Mouse (Mus musculus) frontal cortex, postnatal 25 days (tissue): ENCODE measurements around the gene Bank1.
A peak's percentile ranks its signal among the peaks of the same experiment; 100 is the strongest.

ENCODE experiments used
- DNase-seq, 2 experiments: peaks; one replicate each; pipeline ENCODE4 v3.0.0; 2022; ENCODE audit warnings: low spot score in 2 of 2

Gene Bank1

GRCm38 (mm10) chr3:136254713-136255112, 71.2 kb downstream of the Bank1 start:
- DNase-seq, result no peak

GRCm38 (mm10) chr3:136252820-136253219, 73.0 kb downstream of the Bank1 start:
- no peak for DNase-seq

- no peak for DNase-seq
These were observed 74.3 kb downstream of the Bank1 start for GRCm38 (mm10) chr3:136251578-136251977.

- no peak for DNase-seq
These were observed 78.5 kb downstream of the Bank1 start for GRCm38 (mm10) chr3:136247331-136247730.

- no peak for DNase-seq
These were observed 80.9 kb downstream of the Bank1 start for GRCm38 (mm10) chr3:136244931-136245330.

- DNase-seq, result no peak
These were observed 87.1 kb downstream of the Bank1 start for GRCm38 (mm10) chr3:136238790-136239189.

GRCm38 (mm10) chr3:136233507-136233906, 92.4 kb downstream of the Bank1 start:
- no peak for DNase-seq

- DNase-seq, result no peak
These were observed 95.2 kb downstream of the Bank1 start for GRCm38 (mm10) chr3:136230602-136231151.

- DNase-seq, result no peak
These were observed 136.1 kb downstream of the Bank1 start for GRCm38 (mm10) chr3:136189661-136190228.

- no peak for DNase-seq
These were observed 139.2 kb downstream of the Bank1 start for GRCm38 (mm10) chr3:136186548-136187113.

- no peak for DNase-seq
These were observed 154.2 kb downstream of the Bank1 start for GRCm38 (mm10) chr3:136171631-136172030.

GRCm38 (mm10) chr3:136168071-136168470, 157.8 kb downstream of the Bank1 start:
- DNase-seq, result no peak

- no peak for DNase-seq
These were observed 159.2 kb downstream of the Bank1 start for GRCm38 (mm10) chr3:136166671-136167070.

- no peak for DNase-seq
These were observed 159.9 kb downstream of the Bank1 start for GRCm38 (mm10) chr3:136166033-136166361.

- DNase-seq, result peak; percentile 27 to 29
These were observed 160.5 kb downstream of the Bank1 start for GRCm38 (mm10) chr3:136165167-136166032.

- no peak for DNase-seq
These were observed 167.8 kb downstream of the Bank1 start for GRCm38 (mm10) chr3:136158059-136158458.

- DNase-seq, result no peak
These were observed 170.3 kb downstream of the Bank1 start for GRCm38 (mm10) chr3:136155555-136155954.

GRCm38 (mm10) chr3:136150886-136151285, 175.0 kb downstream of the Bank1 start:
- DNase-seq, result no peak

- DNase-seq, result no peak
These were observed 178.7 kb downstream of the Bank1 start for GRCm38 (mm10) chr3:136147166-136147565.

- no peak for DNase-seq
These were observed 193.9 kb downstream of the Bank1 start for GRCm38 (mm10) chr3:136132013-136132412.

GRCm38 (mm10) chr3:136115478-136116215, 210.2 kb downstream of the Bank1 start:
- DNase-seq, result no peak
